Mouse (Mus musculus) heart, postnatal 0 days (tissue): ENCODE data around the gene Uevld. TPM values are rescaled to one million over a fixed set of nuclear protein-coding genes. Genes with fewer than 3 reads are reported as not detected.
"Not testable (repeated sequence)": the region's sequence is repeated elsewhere in the genome, so short reads cannot be mapped to it uniquely, and the experiment has no call there.

Source experiments
- ATAC-seq: fragments of 200-750 bp; cut with Nextera tagmentation; 2 replicates; pipeline ENCODE4 v1.8.0; 2017; ENCODE audit warnings: low read depth, moderate number of reproducible peaks, moderate library complexity; ENCODE audit not compliant: insufficient read depth
- DNase-seq: peaks from one replicate; pipeline ENCODE4 v3.0.0-alpha.2; 2016; ENCODE audit warnings: low spot score
- H3K27ac ChIP-seq: fragments of 300-500 bp; sonication (generic); 2 replicates; pipeline ENCODE4 v1.5.1; 2014; ENCODE audit warnings: low read depth, mild to moderate bottlenecking
- H3K27me3 ChIP-seq: fragments of 300-500 bp; sonication (generic); 2 replicates; pipeline ENCODE4 v1.6.1; 2014; ENCODE audit warnings: low read length, mixed read lengths; ENCODE audit not compliant: control insufficient read depth, insufficient read depth
- H3K36me3 ChIP-seq: fragments of 300-500 bp; sonication (generic); replicated peaks from 2 replicates; pipeline ENCODE4 v1.6.1; 2014; ENCODE audit warnings: low read length, mixed read lengths; ENCODE audit not compliant: control insufficient read depth, insufficient read depth
- H3K4me1 ChIP-seq: fragments of 300-500 bp; sonication (generic); 2 replicates; pipeline ENCODE4 v1.6.1; 2014; ENCODE audit warnings: antibody characterized with exemption; ENCODE audit not compliant: control insufficient read depth, insufficient read depth
- H3K4me2 ChIP-seq: fragments of 300-500 bp; sonication (generic); 2 replicates; pipeline ENCODE4 v1.6.1; 2014; ENCODE audit warnings: low read depth, mild to moderate bottlenecking, low read length, moderate library complexity
- H3K4me3 ChIP-seq: fragments of 300-500 bp; sonication (generic); 2 replicates; pipeline ENCODE4 v1.5.1; 2014; ENCODE audit warnings: low read depth, low read length
- H3K9ac ChIP-seq: fragments of 300-500 bp; sonication (generic); replicated peaks from 2 replicates; pipeline ENCODE4 v1.6.1; 2014; ENCODE audit warnings: low read depth, low read length, mixed read lengths
- H3K9me3 ChIP-seq: fragments of 300-500 bp; sonication (generic); replicated peaks from 2 replicates; pipeline ENCODE4 v1.6.1; 2016; ENCODE audit warnings: low read length; ENCODE audit not compliant: control insufficient read depth
- CTCF ChIP-seq: IDR thresholded peaks from 2 replicates; pipeline ENCODE4 v1.5.1; 2016; ENCODE audit warnings: antibody characterized with exemption, control low read depth, low read depth
- EP300 ChIP-seq: IDR thresholded peaks from 2 replicates; pipeline ENCODE4 v1.6.1; 2016; ENCODE audit warnings: antibody characterized with exemption, low read depth
- WGBS: fragments of 180-500 bp; shearing (Covaris S2); extraction: QIAGEN DNeasy Blood & Tissue Kit; methylation state at CpG from one replicate; pipeline ENCODE4 v1.1.7; 2014; 5-methylcytosine and 5-hydroxymethylcytosine counted together
- polyA plus RNA-seq: library from polyadenylated mRNA; unstranded; fragments of >200 nt; fragmentation: Nextera tagmentation; extraction: Ambion mirVana; gene quantifications from 2 replicates; pipeline ENCODE4 v1.2.1, GENCODE M21; 2015
- total RNA-seq: library from RNA; depleted of rRNA; stranded (reverse); fragments of >200 nt; gene quantifications from 2 replicates; pipeline ENCODE4 v1.2.3, GENCODE M21; 2014; ENCODE audit warnings: low replicate concordance

Gene Uevld
- total and polyA plus RNA-seq, 2 experiments from 2014 or later, result 4.4 to 10.5 TPM

DNA sequence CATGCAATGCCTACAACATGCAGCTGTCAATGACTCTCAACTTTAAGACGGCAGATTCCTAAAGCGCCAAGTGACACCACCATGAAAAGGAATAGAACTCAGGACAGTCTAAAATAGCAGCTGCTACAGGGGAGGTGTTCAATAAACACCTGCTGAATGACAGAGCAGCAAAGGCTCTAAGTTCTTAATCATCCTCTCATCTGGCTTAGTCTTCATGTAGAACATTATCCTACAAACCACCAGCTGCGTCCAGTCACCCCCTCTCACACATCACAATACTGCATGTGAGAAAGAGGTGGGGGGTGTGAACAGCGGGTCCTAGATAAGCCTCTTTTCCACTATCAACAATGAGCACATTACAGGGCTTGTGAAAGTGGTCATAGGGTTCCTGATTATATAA is 38.7 kb upstream of the Uevld start:
- WGBS, result 60% methylated on average over 4 of the region's 4 CpGs
- no peak for TF ChIP-seq EP300
- no peak for TF ChIP-seq CTCF
- Histone ChIP-seq H3K27ac (no peak overlapping the region), H3K4me1 (peaks cover 19% of the 10 kb centered on the region), H3K4me2 (no peak overlapping the region), H3K36me3 (peaks cover 66% of the 10 kb centered on the region), H3K9me3 (no peaks in the 10 kb centered on the region), H3K27me3 (no peaks in the 10 kb centered on the region), H3K9ac (no peak overlapping the region), H3K4me3 (no peak overlapping the region)
- no peak for ATAC-seq
- DNase-seq, result no peak

DNA sequence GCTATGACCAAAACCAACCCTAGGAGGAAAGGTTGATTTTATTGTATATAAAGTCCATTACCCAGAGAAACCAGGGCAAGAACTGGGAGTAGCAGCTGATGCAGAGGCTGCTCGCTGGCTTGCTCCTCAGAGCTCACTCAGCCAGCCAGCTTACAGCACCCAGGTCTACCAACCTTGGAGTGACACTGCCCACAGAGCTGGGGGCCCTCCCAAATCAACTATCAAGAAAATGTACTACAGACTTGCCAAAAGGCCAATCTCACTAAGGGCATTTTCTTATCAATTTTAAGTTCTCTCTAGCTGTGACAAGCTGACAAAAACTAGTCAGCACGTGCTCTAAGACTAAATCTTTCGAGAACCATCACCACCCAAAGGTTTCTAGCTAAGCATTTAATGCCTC is 37.2 kb upstream of the Uevld start:
- Histone ChIP-seq H3K4me2 (no peak overlapping the region), H3K4me1 (peaks cover 12% of the 10 kb centered on the region), H3K36me3 (peaks cover 77% of the 10 kb centered on the region), H3K9ac (no peak overlapping the region), H3K27me3 (no peaks in the 10 kb centered on the region), H3K27ac (no peak overlapping the region), H3K9me3 (no peaks in the 10 kb centered on the region), H3K4me3 (no peak overlapping the region)
- WGBS, result 83% methylated on average over 3 of the region's 3 CpGs
- TF ChIP-seq CTCF (no peak), EP300 (no peak)
- ATAC-seq, result no peak
- no peak for DNase-seq

DNA sequence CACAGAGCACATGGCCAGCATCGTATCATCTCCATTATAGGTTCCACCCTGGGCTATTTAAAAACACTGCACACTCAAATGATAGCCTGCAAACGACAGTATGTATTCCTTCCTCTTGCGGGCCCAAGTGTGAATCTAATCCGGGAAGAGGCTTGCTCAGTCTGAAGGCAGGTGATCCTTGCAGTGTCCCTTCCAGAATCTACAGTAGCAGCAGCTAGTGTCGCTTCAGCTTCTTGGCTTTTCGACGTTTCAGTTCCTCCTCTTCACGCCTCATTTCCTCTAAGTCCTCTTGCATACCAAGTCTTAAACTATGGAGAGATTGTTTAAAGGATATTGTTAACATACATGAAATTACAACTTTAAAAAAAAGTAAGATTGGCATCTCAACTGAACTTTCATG is 34.8 kb upstream of the Uevld start:
- Histone ChIP-seq H3K4me2 (no peak overlapping the region), H3K4me3 (no peak overlapping the region), H3K27ac (no peak overlapping the region), H3K4me1 (peaks cover 11% of the 10 kb centered on the region), H3K36me3 (peaks cover 65% of the 10 kb centered on the region), H3K9me3 (no peaks in the 10 kb centered on the region), H3K9ac (no peak overlapping the region), H3K27me3 (no peaks in the 10 kb centered on the region)
- WGBS, result 85% methylated on average over 8 of the region's 8 CpGs
- ATAC-seq, result no peak
- DNase-seq, result no peak
- TF ChIP-seq EP300 (no peak), CTCF (no peak)

DNA sequence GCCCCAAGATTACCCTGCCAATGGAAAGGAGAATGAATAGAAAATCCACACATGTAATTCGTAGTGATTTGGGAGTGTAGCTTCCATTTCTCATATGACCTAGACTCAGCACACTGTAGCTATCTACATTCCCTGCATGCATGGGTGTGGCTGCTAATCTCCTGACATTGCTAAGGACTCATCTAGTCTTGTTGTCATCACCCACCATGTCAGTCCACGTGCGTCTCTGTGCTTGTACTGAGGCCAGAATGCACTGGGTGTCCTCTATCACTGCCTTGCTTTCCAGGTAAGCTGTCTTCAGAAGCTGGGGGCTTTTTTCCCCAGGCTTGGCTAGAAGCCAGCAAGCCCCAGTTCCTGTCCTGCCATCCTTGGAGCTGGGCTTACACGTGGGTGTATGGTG is 31.1 kb upstream of the Uevld start:
- not testable (repeated sequence) for H3K9me3 ChIP-seq, H3K4me3 ChIP-seq, H3K27me3 ChIP-seq, H3K4me1 ChIP-seq, H3K27ac ChIP-seq, H3K4me2 ChIP-seq, ATAC-seq, DNase-seq, H3K9ac ChIP-seq
- 35% methylated on average over 4 of the region's 4 CpGs for WGBS
- peaks cover 31% of the 10 kb centered on the region for H3K36me3 ChIP-seq

DNA sequence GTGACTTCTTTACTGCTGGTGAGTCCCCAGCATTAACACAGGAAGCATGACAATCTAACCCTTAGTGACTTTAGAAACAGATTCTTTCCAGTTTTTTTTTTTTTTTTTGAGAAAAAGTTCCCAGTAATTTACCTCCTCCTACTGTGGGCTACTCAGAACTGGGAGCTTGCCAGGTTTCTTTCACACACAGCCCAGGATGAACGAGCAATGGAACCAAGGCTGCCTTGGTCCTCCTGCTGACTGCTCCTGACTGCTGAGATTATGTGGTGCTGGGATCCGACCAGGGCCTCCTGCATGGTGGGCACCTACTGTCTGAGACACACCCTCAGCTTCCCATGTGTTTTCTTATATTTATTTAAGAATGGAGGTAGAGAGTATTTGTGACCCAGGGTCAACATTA is 28.7 kb upstream of the Uevld start:
- TF ChIP-seq EP300 (no peak), CTCF (no peak)
- H3K4me2 ChIP-seq, result no peak overlapping the region
- no peak for DNase-seq
- no peaks in the 10 kb centered on the region for H3K27me3 ChIP-seq
- peak overlapping the region; percentile 15; the same call in 1 of the 2 replicates for H3K27ac ChIP-seq
- H3K9ac ChIP-seq, result no peak overlapping the region
- WGBS, result 39% methylated on average over 2 of the region's 2 CpGs
- H3K9me3 ChIP-seq, result no peaks in the 10 kb centered on the region
- no peak for ATAC-seq
- H3K4me1 ChIP-seq, result 0 out of 2 replicates have a peak, but pooled peaks cover 3% of the 10 kb centered on the region
- H3K36me3 ChIP-seq, result peaks cover 12% of the 10 kb centered on the region
- no peak overlapping the region for H3K4me3 ChIP-seq

DNA sequence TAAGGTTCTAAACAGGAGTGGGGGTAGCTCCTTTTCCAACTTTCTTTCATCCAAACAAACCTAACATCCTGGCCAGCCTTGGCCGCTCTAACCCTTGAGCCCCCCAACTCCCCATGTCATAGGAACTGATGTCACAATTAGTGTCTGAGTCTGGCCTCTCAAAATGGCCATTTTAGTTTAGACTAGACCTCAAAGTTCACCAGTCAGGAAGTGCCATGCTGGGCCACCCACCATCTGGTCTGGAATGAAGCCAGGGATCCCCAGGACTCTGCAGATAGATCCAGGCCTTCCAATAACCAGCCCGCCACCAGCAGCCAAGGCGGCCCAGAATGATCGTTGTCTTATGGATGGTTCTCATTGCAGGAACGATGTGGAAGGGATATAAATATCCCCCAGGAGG is 28.3 kb upstream of the Uevld start:
- H3K9ac ChIP-seq, result no peak overlapping the region
- TF ChIP-seq EP300 (no peak), CTCF (no peak)
- DNase-seq, result no peak
- no peaks in the 10 kb centered on the region for H3K27me3 ChIP-seq
- H3K36me3 ChIP-seq, result peaks cover 8% of the 10 kb centered on the region; the same call in 1 of the 2 replicates
- no peak for ATAC-seq
- 44% methylated on average over 5 of the region's 5 CpGs for WGBS
- H3K9me3 ChIP-seq, result no peaks in the 10 kb centered on the region
- 0 out of 2 replicates have a peak, but pooled peaks cover 3% of the 10 kb centered on the region for H3K4me1 ChIP-seq
- H3K4me3 ChIP-seq, result no peak overlapping the region
- no peak overlapping the region for H3K4me2 ChIP-seq
- H3K27ac ChIP-seq, result peak overlapping the region; percentile 15; the same call in 1 of the 2 replicates
